Mouse (Mus musculus): ENCODE data around the gene Agfg1.

- TF ChIP-seq GATA1 (IDR thresholded peaks at IDR 0.05; ENCODE audit: low read length) (no peak), TAL1 (IDR thresholded peaks at IDR 0.05; ENCODE audit: low read length) (no peak)
These were observed 43.4 kb upstream of the Agfg1 start for GRCm38 (mm10) chr1:82795702-82796443.
